Mouse (Mus musculus) forebrain, embryonic 10.5 days (tissue): ENCODE measurements around the gene Chrna10. TPM values are rescaled to one million over a fixed set of nuclear protein-coding genes. Genes with fewer than 3 reads are reported as not detected.
A peak's percentile ranks its signal among the peaks of the same experiment; 100 is the strongest.

Experiments used
- DNase-seq: peaks from one replicate; pipeline ENCODE4 v3.0.0-alpha.2; 2017; ENCODE audit warnings: low spot score; ENCODE audit errors: extremely low spot score
- H3K27ac ChIP-seq: fragments of 300-500 bp; sonication (generic); 2 replicates; pipeline ENCODE4 v1.5.1; 2016; ENCODE audit warnings: mild to moderate bottlenecking
- H3K27me3 ChIP-seq: fragments of 300-500 bp; sonication (generic); 2 replicates; pipeline ENCODE4 v1.6.1; 2016; ENCODE audit warnings: mild to moderate bottlenecking; ENCODE audit not compliant: poor library complexity, severe bottlenecking
- H3K36me3 ChIP-seq: fragments of 300-500 bp; sonication (generic); replicated peaks from 2 replicates; pipeline ENCODE4 v1.6.1; 2016; ENCODE audit warnings: mild to moderate bottlenecking, moderate library complexity
- H3K4me1 ChIP-seq: fragments of 300-500 bp; sonication (generic); 2 replicates; pipeline ENCODE4 v1.6.1; 2016
- H3K4me3 ChIP-seq: fragments of 300-500 bp; sonication (generic); 2 replicates; pipeline ENCODE4 v1.5.1; 2016; ENCODE audit warnings: mild to moderate bottlenecking, moderate library complexity
- H3K9me3 ChIP-seq: fragments of 300-500 bp; sonication (generic); 2 replicates; pipeline ENCODE4 v1.6.1; 2016; ENCODE audit warnings: mild to moderate bottlenecking, moderate library complexity
- WGBS: fragments of 180-500 bp; shearing (Covaris S2); methylation state at CpG from one replicate; pipeline ENCODE4 v1.1.7; 2016; 5-methylcytosine and 5-hydroxymethylcytosine counted together
- polyA plus RNA-seq: library from polyadenylated mRNA; unstranded; fragments of >200 nt; fragmentation: Nextera tagmentation; extraction: Ambion mirVana; gene quantifications from 2 replicates; pipeline ENCODE4 v1.2.1, GENCODE M21; 2016

The Chrna10 gene
- not detected in 2 replicates for polyA plus RNA-seq

DNA sequence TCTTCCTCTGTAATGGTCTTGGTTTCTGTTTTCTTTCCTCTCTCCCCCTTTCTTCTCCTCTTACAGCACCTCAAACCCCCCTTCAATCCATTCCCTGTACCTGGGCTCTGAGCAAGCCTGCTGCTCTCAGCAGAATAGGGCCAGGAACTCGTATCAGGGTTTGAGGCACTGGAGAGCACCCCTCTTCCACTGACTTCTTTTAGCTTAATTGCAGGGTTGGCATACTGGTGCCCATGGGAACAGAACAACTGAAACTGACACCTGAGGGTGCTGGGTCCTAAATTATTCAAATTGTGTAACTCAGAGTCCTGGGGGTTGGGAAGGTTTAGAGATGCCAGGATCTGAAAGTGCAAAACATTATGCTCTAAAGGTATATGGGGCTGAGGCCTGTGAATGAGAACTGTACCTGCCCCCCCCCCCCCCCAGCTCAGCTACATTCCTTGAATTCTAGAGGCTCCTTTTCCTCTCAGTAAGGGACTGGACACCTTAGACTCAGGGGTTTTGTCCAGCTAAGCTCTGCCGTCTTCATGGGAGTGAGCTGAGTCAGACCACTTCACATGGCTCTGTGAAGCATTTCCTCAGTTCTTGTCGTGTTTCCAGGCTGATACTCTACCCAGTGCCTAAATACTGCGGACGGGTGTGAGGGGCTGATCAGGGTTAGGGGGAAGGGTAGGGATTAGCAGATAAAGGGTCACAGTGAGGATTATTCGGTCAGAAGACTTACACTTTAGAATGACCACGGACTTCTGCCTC lies at the start of gene Chrna10:
Gene Chrna10, minus strand, starts transcription at position 250 of the 753 bp plus-strand sequence.
- no peak within 1 kb of the TSS for H3K27ac ChIP-seq
- DNase-seq: no peak
- no peak within 1 kb of the TSS for H3K4me3 ChIP-seq
- no peaks in the 10 kb centered on the region for H3K9me3 ChIP-seq
- H3K4me1 ChIP-seq: no peaks in the 10 kb centered on the region
- H3K36me3 ChIP-seq: peaks cover 37% of the 10 kb centered on the region
- WGBS: 45% methylated on average over 7 of the region's 7 CpGs
- H3K27me3 ChIP-seq: no peaks in the 10 kb centered on the region

DNA sequence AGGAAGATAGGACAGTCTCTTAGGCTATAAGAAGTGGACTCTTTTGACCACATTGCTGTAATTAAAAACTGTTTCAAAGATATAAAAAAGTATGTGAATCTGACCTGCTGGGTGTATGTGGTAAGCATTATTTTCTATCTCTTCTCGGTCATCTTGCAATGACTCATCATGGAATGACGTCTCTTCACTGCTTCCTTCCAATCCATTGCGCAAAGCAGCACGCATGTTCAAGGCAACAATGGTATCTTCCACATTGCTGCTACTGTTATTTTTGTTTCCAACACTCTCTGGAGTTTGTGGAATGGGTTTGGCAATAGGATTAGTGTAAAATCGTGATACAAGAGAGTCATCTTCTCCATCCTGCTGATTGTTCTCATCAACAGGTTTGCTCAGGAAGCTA lies 37.1 kb upstream of the Chrna10 start:
- 96% methylated on average over 5 of the region's 5 CpGs for WGBS
- no peak overlapping the region for H3K4me3 ChIP-seq
- H3K27me3 ChIP-seq: no peaks in the 10 kb centered on the region
- DNase-seq: no peak
- no peaks in the 10 kb centered on the region for H3K9me3 ChIP-seq
- peaks cover 98% of the 10 kb centered on the region for H3K36me3 ChIP-seq
- no peaks in the 10 kb centered on the region for H3K4me1 ChIP-seq
- no peak overlapping the region for H3K27ac ChIP-seq

DNA sequence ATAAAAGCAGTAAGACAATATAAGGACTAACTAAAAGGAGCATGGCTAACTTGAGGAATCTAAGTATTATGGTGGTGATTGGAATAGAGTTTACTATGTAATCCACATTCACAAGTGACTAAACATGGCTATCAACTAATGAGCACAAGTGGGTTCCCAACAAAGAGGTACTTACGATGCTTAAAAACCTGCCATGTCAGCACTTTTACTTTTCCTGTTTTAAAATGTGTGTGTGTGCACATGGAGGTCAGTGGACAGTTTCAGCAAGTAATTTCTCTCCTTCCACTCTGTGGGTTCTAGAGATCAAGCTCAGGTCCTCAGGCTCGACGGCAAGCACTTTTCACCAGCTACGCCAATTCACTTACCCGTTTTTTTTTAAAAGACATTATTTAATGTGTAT lies 21.3 kb upstream of the Chrna10 start:
- H3K4me3 ChIP-seq: no peak overlapping the region
- no peak for DNase-seq
- H3K36me3 ChIP-seq: peaks cover 97% of the 10 kb centered on the region
- WGBS: 97% methylated on average over 5 of the region's 5 CpGs
- H3K27me3 ChIP-seq: no peaks in the 10 kb centered on the region
- H3K27ac ChIP-seq: no peak overlapping the region
- H3K4me1 ChIP-seq: no peaks in the 10 kb centered on the region
- no peaks in the 10 kb centered on the region for H3K9me3 ChIP-seq

DNA sequence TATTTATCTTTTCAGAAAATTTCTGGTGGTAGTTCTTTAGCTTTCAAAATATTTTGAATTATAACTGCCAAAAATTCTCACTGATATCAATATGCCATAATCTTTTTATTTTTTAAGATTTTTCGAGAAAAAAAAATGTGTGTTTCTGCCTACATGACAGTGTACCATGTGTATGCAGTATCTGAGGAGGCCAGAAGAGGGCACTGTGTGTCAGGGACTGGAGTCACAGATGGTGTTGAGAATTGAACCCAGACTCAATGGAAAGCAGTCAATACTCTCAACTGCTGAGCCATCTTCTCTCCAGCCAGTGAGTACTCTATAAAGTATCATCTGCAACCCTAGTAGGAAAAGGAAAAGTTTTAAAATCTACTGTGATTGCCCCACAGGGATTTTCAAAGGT lies 20.8 kb upstream of the Chrna10 start:
- peaks cover 99% of the 10 kb centered on the region for H3K36me3 ChIP-seq
- peak; percentile 36 for DNase-seq
- 85% methylated on average over 1 of the region's 1 CpGs for WGBS
- no peaks in the 10 kb centered on the region for H3K4me1 ChIP-seq
- H3K4me3 ChIP-seq: no peak overlapping the region
- H3K27ac ChIP-seq: no peak overlapping the region
- H3K27me3 ChIP-seq: no peaks in the 10 kb centered on the region
- no peaks in the 10 kb centered on the region for H3K9me3 ChIP-seq

DNA sequence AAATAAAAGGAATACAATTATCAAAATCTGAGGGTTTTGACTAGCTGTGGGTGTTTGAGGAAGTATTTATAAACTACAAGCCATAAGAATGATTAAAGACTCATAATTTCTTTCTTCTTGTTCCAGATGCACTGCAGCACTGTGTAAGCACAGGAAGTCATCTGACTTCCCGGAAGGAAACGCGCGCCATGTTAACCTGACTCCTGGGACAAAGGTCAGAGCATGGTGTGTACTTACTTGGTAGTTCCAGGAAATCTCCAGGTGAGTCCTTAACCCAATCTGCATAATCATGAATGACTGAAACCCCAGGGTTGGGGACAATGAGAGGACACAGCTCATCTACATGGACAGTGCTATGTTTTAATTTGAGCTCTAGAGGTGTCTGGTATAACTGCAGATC lies 15.8 kb upstream of the Chrna10 start:
- H3K36me3 ChIP-seq: peaks cover 100% of the 10 kb centered on the region
- H3K4me3 ChIP-seq: no peak overlapping the region
- no peaks in the 10 kb centered on the region for H3K27me3 ChIP-seq
- 96% methylated on average over 4 of the region's 4 CpGs for WGBS
- no peaks in the 10 kb centered on the region for H3K4me1 ChIP-seq
- no peak overlapping the region for H3K27ac ChIP-seq
- no peaks in the 10 kb centered on the region for H3K9me3 ChIP-seq
- DNase-seq: no peak

DNA sequence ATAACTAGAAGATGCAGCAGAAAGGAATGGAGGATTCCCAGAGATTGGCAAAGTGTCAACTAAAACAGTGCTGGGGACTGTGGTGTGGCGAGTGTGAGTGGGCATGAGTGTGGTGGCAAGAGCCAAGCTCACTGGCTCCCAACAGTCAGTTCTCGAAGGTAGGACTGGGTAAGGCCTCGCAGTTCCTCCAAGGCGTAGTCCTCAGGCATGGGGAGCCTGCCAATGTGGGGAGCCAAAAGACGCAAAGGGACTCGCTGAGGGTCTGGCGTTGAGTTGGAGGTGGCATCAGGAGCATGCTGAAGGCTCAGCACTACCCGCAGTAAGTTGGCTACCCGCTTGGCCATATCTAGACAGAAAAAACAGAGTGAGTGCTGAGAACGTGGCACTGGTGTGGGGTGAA lies 3.7 kb upstream of the Chrna10 start:
- Histone ChIP-seq H3K27ac (no peak overlapping the region), H3K4me3 (no peak overlapping the region), H3K4me1 (no peaks in the 10 kb centered on the region), H3K36me3 (peaks cover 73% of the 10 kb centered on the region), H3K9me3 (no peaks in the 10 kb centered on the region), H3K27me3 (no peaks in the 10 kb centered on the region)
- 96% methylated on average over 10 of the region's 10 CpGs for WGBS
- DNase-seq: no peak

DNA sequence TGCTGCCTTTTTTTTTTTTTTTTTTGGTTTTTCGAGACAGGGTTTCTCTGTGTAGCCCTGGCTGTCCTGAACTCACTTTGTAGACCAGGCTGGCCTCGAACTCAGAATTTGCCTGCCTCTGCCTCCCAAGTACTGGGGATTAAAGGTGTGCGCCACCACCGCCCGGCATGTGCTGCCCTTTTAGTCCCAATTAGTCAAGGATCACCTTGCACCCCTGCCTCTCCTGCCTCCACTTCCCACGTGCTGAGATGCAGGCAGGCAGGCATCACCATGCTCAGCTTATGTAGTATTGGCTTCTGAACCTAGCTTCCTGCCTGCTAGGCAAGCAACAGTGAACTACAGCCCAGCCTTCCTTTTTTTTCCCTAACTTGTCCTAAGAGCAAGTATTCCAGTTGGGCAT lies 754 bp upstream of the Chrna10 start:
- Histone ChIP-seq H3K36me3 (peaks cover 43% of the 10 kb centered on the region), H3K27ac (no peak overlapping the region), H3K9me3 (no peaks in the 10 kb centered on the region), H3K4me3 (no peak overlapping the region), H3K27me3 (no peaks in the 10 kb centered on the region), H3K4me1 (no peaks in the 10 kb centered on the region)
- DNase-seq: no peak
- 79% methylated on average over 6 of the region's 6 CpGs for WGBS

DNA sequence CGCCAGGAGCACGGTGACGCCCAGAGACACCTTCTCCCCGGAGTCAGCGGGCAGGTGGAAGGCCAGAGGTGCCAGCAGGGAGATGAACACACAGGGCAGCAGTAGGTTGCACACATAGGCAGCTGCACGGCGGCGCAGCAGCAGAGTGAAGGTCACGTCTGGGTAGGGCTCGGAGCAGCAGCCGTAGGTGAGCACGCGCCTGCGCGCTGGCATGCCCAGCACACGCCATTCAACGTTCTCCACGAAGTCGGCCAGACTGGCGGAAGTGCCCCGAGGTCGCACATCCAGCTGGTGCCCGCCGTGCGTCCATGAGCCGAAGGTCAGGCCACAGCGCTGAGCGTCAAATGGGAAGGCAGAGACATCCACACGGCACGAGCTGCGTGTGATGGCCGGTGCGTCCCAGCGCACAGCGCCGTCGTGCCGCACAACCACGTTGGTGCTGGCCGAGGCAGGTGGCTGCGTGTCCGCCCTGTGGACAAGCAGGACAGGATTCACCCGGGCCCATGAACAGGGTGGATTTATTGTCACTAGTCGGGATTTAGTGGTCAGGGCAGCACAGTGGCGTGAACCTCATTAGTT lies 3.4 kb downstream of the Chrna10 start:
- H3K36me3 ChIP-seq: peaks cover 3% of the 10 kb centered on the region
- H3K27me3 ChIP-seq: 0 out of 2 replicates have a peak, but pooled peaks cover 1% of the 10 kb centered on the region
- no peak overlapping the region for H3K4me3 ChIP-seq
- WGBS: 88% methylated on average over 45 of the region's 45 CpGs
- H3K9me3 ChIP-seq: no peaks in the 10 kb centered on the region
- DNase-seq: no peak
- H3K4me1 ChIP-seq: no peaks in the 10 kb centered on the region
- no peak overlapping the region for H3K27ac ChIP-seq

DNA sequence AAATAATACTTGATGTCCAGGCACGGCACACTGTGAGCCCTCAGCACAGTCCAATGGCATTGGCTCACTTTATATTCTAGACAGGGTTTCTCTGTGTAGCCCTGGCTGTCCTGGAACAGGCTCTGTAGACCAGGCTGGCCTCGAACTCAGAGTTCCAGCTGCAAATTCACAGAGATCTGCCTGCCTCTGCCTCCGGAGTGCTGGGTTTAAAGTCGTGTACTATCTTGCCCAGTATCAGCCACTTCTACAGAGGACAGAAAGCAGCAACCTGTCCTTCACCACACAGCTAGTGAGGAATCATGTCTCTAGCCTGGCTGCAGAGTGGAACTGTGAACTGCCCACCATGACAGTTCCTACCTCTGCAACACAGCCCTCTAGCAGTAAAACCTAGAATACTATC lies 6.9 kb downstream of the Chrna10 start:
- WGBS: 88% methylated on average over 4 of the region's 4 CpGs
- peaks cover 13% of the 10 kb centered on the region for H3K4me1 ChIP-seq
- H3K9me3 ChIP-seq: no peaks in the 10 kb centered on the region
- peaks cover 27% of the 10 kb centered on the region for H3K27me3 ChIP-seq
- no peaks in the 10 kb centered on the region for H3K36me3 ChIP-seq
- no peak for DNase-seq
- H3K27ac ChIP-seq: no peak overlapping the region
- H3K4me3 ChIP-seq: no peak overlapping the region

DNA sequence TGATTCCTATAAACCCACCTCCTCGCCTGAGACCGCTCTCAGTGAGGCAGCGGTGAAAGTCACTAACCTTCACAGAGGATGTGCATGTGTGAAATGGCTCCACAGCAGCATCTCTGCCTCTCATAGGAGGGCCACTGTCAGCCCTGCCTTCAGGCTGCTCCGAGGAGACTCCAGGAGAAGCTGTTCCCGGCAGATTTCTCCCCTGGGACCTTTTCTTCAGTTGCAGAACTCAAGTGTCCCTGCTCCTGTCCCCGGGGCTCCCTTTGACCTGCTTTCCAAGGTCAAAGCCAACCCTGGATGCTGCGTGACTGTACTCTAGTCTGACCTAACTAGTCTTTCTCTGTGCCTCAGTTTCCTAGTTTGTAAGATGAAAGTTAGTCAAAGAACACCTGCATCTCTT lies 7.5 kb downstream of the Chrna10 start, which contains the start of gene Art5:
Gene Art5, minus strand, starts transcription at position 319 of the 400 bp plus-strand sequence.
- Histone ChIP-seq H3K4me3 (no peak within 1 kb of the TSS), H3K27me3 (peaks cover 27% of the 10 kb centered on the region), H3K4me1 (peaks cover 13% of the 10 kb centered on the region), H3K27ac (no peak within 1 kb of the TSS), H3K9me3 (no peaks in the 10 kb centered on the region), H3K36me3 (no peaks in the 10 kb centered on the region)
- no peak for DNase-seq
- 83% methylated on average over 7 of the region's 7 CpGs for WGBS

DNA sequence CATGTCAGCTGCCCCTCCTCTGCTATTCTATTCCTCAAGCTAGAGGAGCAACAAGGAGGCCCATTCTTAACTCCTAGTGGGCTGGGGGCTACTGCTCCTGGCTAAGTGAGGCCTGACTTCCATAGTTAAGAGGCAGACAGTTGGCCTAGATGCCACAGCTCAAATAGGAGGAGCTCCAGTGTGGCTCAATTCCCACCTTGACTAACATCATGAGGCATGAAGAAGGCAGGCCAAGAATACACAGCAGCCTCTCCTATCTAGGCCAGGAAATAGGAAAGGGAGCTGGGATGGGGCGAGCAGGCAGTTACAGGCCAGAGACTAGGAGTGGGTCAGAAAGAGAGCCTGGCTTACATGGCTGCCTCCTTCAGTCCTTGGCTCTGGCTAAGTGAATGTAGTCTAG lies 8.4 kb downstream of the Chrna10 start:
- no peaks in the 10 kb centered on the region for H3K36me3 ChIP-seq
- 95% methylated on average over 1 of the region's 1 CpGs for WGBS
- H3K4me3 ChIP-seq: no peak overlapping the region
- no peak overlapping the region for H3K27ac ChIP-seq
- H3K9me3 ChIP-seq: no peaks in the 10 kb centered on the region
- peaks cover 13% of the 10 kb centered on the region for H3K4me1 ChIP-seq
- no peak for DNase-seq
- peaks cover 27% of the 10 kb centered on the region for H3K27me3 ChIP-seq

DNA sequence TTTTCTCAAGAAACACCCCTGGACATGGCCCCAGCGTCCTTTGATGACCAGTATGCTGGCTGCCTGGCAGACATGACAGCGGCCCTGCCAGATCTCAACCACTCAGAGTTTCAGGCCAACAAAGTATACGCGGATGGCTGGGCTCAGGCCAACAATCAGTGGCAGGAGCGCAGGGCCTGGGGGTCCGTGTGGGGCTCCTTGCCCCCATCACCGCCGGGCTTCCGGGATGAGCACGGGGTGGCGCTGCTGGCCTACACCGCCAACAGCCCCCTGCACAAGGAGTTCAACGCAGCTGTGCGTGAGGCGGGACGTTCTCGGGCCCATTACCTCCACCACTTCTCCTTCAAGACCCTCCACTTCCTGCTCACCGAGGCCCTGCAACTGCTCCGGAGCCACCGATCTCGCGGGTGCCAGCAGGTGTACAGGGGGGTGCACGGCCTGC lies 9.9 kb downstream of the Chrna10 start:
- no peaks in the 10 kb centered on the region for H3K9me3 ChIP-seq
- H3K27me3 ChIP-seq: peaks cover 27% of the 10 kb centered on the region
- peak overlapping the region; percentile 46 for H3K4me3 ChIP-seq
- no peaks in the 10 kb centered on the region for H3K36me3 ChIP-seq
- H3K27ac ChIP-seq: peak overlapping the region; percentile 77
- peaks cover 27% of the 10 kb centered on the region for H3K4me1 ChIP-seq
- no peak for DNase-seq
- WGBS: 22% methylated on average over 23 of the region's 23 CpGs

DNA sequence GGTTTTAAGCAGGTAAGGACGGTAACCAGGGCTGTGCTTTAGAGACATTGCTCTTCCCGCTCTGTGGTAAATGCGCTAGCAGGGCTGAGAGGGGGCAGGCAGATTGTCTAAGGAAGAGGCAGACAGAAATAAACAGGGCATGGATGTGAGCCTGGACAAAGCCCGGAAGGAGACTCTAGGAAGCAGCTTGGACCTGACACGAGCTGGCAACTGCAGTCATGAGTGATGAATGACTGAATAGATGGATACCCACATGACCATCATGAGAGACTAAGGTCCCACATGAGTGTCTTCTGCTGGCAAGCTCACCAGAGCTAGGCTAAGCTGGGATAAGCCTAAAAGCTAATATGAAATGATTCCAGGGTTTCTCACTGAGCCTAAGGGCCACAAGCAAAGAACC lies 12.5 kb downstream of the Chrna10 start:
- DNase-seq: no peak
- Histone ChIP-seq H3K4me3 (no peak overlapping the region), H3K9me3 (no peaks in the 10 kb centered on the region), H3K36me3 (no peaks in the 10 kb centered on the region), H3K27me3 (peaks cover 32% of the 10 kb centered on the region), H3K4me1 (peaks cover 53% of the 10 kb centered on the region), H3K27ac (no peak overlapping the region)
- WGBS: 86% methylated on average over 5 of the region's 5 CpGs
